Mouse (Mus musculus) MEL (cell line): ENCODE data around the gene Iglon5. TPM values are rescaled to one million over a fixed set of nuclear protein-coding genes. Genes with fewer than 3 reads are reported as not detected.

Experiments used
- polyA plus RNA-seq, 2 experiments: library from polyadenylated mRNA; stranded (reverse) in 1 of 2; unstranded in 1 of 2; fragments of >175 nt in 1 of 2; fragments of >200 nt in 1 of 2; gene quantifications; 2 replicates each; pipeline versions ENCODE4 v1.2.1 to v1.2.4; 2012; ENCODE audit warnings: low replicate concordance in 2 of 2, low read depth in 1 of 2; ENCODE audit not compliant: insufficient read length in 2 of 2, insufficient read depth in 1 of 2, missing spikeins in 1 of 2
- total RNA-seq: library from RNA; depleted of rRNA; stranded (reverse); fragments of 300-350 nt; gene quantifications from 2 replicates; pipeline ENCODE4 v1.2.3, GENCODE M21; 2012; rRNA removed

The Iglon5 gene
- total and polyA plus RNA-seq, 3 experiments, result not detected

Other genes with a start within 250 kb of the Iglon5 start
- gene Zfp715, start 176.8 kb downstream of the Iglon5 start, total RNA-seq, result 10.5 and 11.7 TPM in 2 replicates
- 1 to 10 TPM in 1 of 2 experiments, not detected in 1; 8.3 TPM for gene Zfp715, start 176.8 kb downstream of the Iglon5 start, polyA plus RNA-seq
- gene Siglecf, start 138.7 kb downstream of the Iglon5 start, total RNA-seq, result 22.6 and 22.7 TPM in 2 replicates
- 10 to 100 TPM in 1 of 2 experiments, not detected in 1; 26.7 TPM for gene Siglecf, start 138.7 kb downstream of the Iglon5 start, polyA plus RNA-seq
- not detected in 2 replicates for gene Siglecg, start 81.9 kb downstream of the Iglon5 start, total RNA-seq
- not detected for gene Siglecg, start 81.9 kb downstream of the Iglon5 start, polyA plus RNA-seq
- gene Lim2, start 62.4 kb downstream of the Iglon5 start, total RNA-seq, result not detected in 2 replicates
- gene Lim2, start 62.4 kb downstream of the Iglon5 start, polyA plus RNA-seq, result not detected
- not detected in 2 replicates for gene Nkg7, start 53.0 kb downstream of the Iglon5 start, total RNA-seq
- not detected for gene Nkg7, start 53.0 kb downstream of the Iglon5 start, polyA plus RNA-seq
- gene Cldnd2, start 49.3 kb downstream of the Iglon5 start, total RNA-seq, result not detected in 2 replicates
- not detected for gene Cldnd2, start 49.3 kb downstream of the Iglon5 start, polyA plus RNA-seq
- gene Etfb, start 46.0 kb downstream of the Iglon5 start, total RNA-seq, result 174 and 177 TPM in 2 replicates
- 100 to 1,000 TPM in 1 of 2 experiments, not detected in 1; 186 TPM for gene Etfb, start 46.0 kb downstream of the Iglon5 start, polyA plus RNA-seq
- not detected in 2 replicates for gene Gm45233, start 45.9 kb downstream of the Iglon5 start, total RNA-seq
- gene Gm45233, start 45.9 kb downstream of the Iglon5 start, polyA plus RNA-seq, result under 1 TPM in 1 of 2 experiments, not detected in 1; 0.42 TPM
- 0.08 and 0.10 TPM in 2 replicates for gene Vsig10l, start 26.9 kb downstream of the Iglon5 start, total RNA-seq
- gene Vsig10l, start 26.9 kb downstream of the Iglon5 start, polyA plus RNA-seq, result under 1 TPM in 1 of 2 experiments, not detected in 1; 0.65 TPM
- gene 4931406B18Rik, start 15.9 kb upstream of the Iglon5 start, total RNA-seq, result not detected in 2 replicates
- gene 4931406B18Rik, start 15.9 kb upstream of the Iglon5 start, polyA plus RNA-seq, result not detected
- not detected in 2 replicates for gene Cd33, start 54.4 kb upstream of the Iglon5 start, total RNA-seq
- gene Cd33, start 54.4 kb upstream of the Iglon5 start, polyA plus RNA-seq, result not detected
- gene Zfp658, start 72.2 kb upstream of the Iglon5 start, total RNA-seq, result not detected in 2 replicates
- gene Zfp658, start 72.2 kb upstream of the Iglon5 start, polyA plus RNA-seq, result not detected
- gene Zfp719, start 89.5 kb upstream of the Iglon5 start, total RNA-seq, result 3.6 and 5.5 TPM in 2 replicates
- gene Zfp719, start 89.5 kb upstream of the Iglon5 start, polyA plus RNA-seq, result 1 to 10 TPM in 1 of 2 experiments, not detected in 1; 1.9 TPM
- 0.10 TPM in 1 of 2 replicates, not detected in the other for gene Zfp819, start 117.1 kb upstream of the Iglon5 start, total RNA-seq
- under 1 TPM in 1 of 2 experiments, not detected in 1; 0.06 TPM for gene Zfp819, start 117.1 kb upstream of the Iglon5 start, polyA plus RNA-seq
- gene Ceacam18, start 144.6 kb upstream of the Iglon5 start, total RNA-seq, result 0.08 and 0.13 TPM in 2 replicates
- under 1 TPM in 1 of 2 experiments, not detected in 1; 0.04 TPM for gene Ceacam18, start 144.6 kb upstream of the Iglon5 start, polyA plus RNA-seq
- gene Siglece, start 170.1 kb upstream of the Iglon5 start, total RNA-seq, result not detected in 2 replicates
- under 1 TPM in 1 of 2 experiments, not detected in 1; 0.07 TPM for gene Siglece, start 170.1 kb upstream of the Iglon5 start, polyA plus RNA-seq
- gene Ctu1, start 181.9 kb upstream of the Iglon5 start, total RNA-seq, result 12.4 and 17.2 TPM in 2 replicates
- 10 to 100 TPM in 1 of 2 experiments, not detected in 1; 15.6 TPM for gene Ctu1, start 181.9 kb upstream of the Iglon5 start, polyA plus RNA-seq
- gene Klk14, start 200.3 kb upstream of the Iglon5 start, total RNA-seq, result not detected in 2 replicates
- under 1 TPM in 1 of 2 experiments, not detected in 1; 0.13 TPM for gene Klk14, start 200.3 kb upstream of the Iglon5 start, polyA plus RNA-seq
- gene Klk13, start 222.5 kb upstream of the Iglon5 start, total RNA-seq, result not detected in 2 replicates
- gene Klk13, start 222.5 kb upstream of the Iglon5 start, polyA plus RNA-seq, result not detected